In the genomic region with DNA sequence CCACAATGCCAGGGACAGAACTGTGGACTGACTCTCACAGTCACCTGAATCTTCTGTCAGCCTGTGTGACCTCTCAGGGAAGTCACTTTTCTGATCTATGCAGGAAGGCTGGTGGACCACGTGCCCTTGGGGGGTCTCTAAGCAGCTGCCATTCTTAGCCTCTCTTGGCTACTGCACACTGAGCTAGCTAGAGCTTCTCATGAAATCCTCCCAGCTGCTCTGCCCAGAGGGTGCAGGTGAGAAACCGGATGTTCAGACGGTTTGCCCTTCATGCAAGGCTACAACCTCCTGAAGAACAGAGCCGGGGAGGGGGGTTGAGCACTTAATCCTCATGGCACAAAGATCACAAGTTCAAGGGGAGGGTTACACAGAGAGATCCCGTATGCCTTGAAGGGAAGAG, we compare ENCODE assay signal across 11 mouse cellular contexts. TPM values are rescaled to one million over a fixed set of nuclear protein-coding genes. Genes with fewer than 3 reads are reported as not detected.
A peak's percentile ranks its signal among the peaks of the same experiment; 100 is the strongest.
DNase-seq lines count a peak whose midpoint lies in the region; ATAC-seq and TF ChIP-seq lines count a peak whose summit lies in the region.
"Had no signal": no experiment of that assay in that cellular context is flagged by ENCODE, and none has a peak within 500 bp of the region (broad histone marks: within the 10 kb centered on the region; RNA-seq: fewer than 3 reads in every experiment).

No protein-coding gene starts in this region.

- peak overlapping the region; percentile 48; the same call in 1 of the 2 replicates for H3K4me3 ChIP-seq in liver, postnatal 0 days (ENCODE audit: low read depth, low read length)
- peak overlapping the region; percentile 37 for H3K4me3 ChIP-seq in E14TG2a.4 (replicated peaks; ENCODE audit: low read length)
- H3K4me3 ChIP-seq: neural tube, embryonic 15.5 days had no signal

- 32% methylated on average over 5 of the region's 5 CpGs for WGBS in liver, postnatal 0 days (ENCODE audit: insufficient replicate concordance)

- intact Hi-C loops in left cerebral cortex, postnatal 14 days (cut with DNase I), result no loop called here

- no peak for DNase-seq in liver, postnatal 0 days
- no peak for DNase-seq in liver
- peak; percentile 69 for DNase-seq in induced T-regulatory cell, adult 2 months (ENCODE audit: low read depth)
- DNase-seq in thymus, postnatal 14 days, result peak; percentile 88
- no peak for DNase-seq in left cerebral cortex, postnatal 14 days (ENCODE audit: low spot score in 2 of 2)
- no peak for DNase-seq in frontal cortex, postnatal 10 days (ENCODE audit: low spot score in 2 of 2)
- DNase-seq: adrenal gland, adult 2 months had no signal

- no peaks in the 10 kb centered on the region for H3K9me3 ChIP-seq in liver, postnatal 0 days (ENCODE audit: low read length)
- H3K9me3 ChIP-seq in E14TG2a.4 (ENCODE audit: low read length), result no peaks in the 10 kb centered on the region
- H3K9me3 ChIP-seq: neural tube, embryonic 15.5 days had no signal

- ATAC-seq in liver, postnatal 0 days, result no peak
- ATAC-seq: midbrain, embryonic 16.5 days had no signal

- TF ChIP-seq EP300 in liver, postnatal 0 days (IDR thresholded peaks at IDR 0.05; ENCODE audit: low read depth), result no peak

- peak overlapping the region; percentile 71 for H3K4me2 ChIP-seq in liver, postnatal 0 days (ENCODE audit: low read depth, low read length)
- H3K4me2 ChIP-seq: liver, embryonic 11.5 days; neural tube, embryonic 15.5 days had no signal

- H3K27me3 ChIP-seq in liver, postnatal 0 days (ENCODE audit: insufficient read depth, low read length), result peaks cover 11% of the 10 kb centered on the region; the same call in 1 of the 2 replicates
- H3K27me3 ChIP-seq in E14TG2a.4 (ENCODE audit: insufficient read depth, low read length), result peaks cover 3% of the 10 kb centered on the region

- no peak overlapping the region; the same call in 1 of the 2 replicates for H3K9ac ChIP-seq in liver, postnatal 0 days (replicated peaks)
- H3K9ac ChIP-seq: neural tube, embryonic 15.5 days had no signal

- TF ChIP-seq CTCF in liver, postnatal 0 days (IDR thresholded peaks at IDR 0.05; ENCODE audit: low read depth), result no peak
- no peak for TF ChIP-seq CTCF in E14TG2a.4 (conservative IDR thresholded peaks at IDR 0.05; ENCODE audit: low read length)

- H3K4me1 ChIP-seq in liver, postnatal 0 days (ENCODE audit: insufficient read depth), result peaks cover 36% of the 10 kb centered on the region
- H3K4me1 ChIP-seq in E14TG2a.4 (replicated peaks; ENCODE audit: low read depth, low read length), result peaks cover 97% of the 10 kb centered on the region

- H3K27ac ChIP-seq in liver, postnatal 0 days (ENCODE audit: low read depth), result peak overlapping the region; percentile 64; the same call in 1 of the 2 replicates
- H3K27ac ChIP-seq: neural tube, embryonic 15.5 days had no signal

- H3K36me3 ChIP-seq in liver, postnatal 0 days (replicated peaks; ENCODE audit: insufficient read depth, low read length), result no peaks in the 10 kb centered on the region; the same call in 1 of the 2 replicates
- H3K36me3 ChIP-seq in E14TG2a.4 (ENCODE audit: insufficient read depth, low read length), result no peaks in the 10 kb centered on the region
- H3K36me3 ChIP-seq: neural tube, embryonic 15.5 days had no signal

RNA-seq across cellular contexts. Expression of a gene that starts 3.7 kb away (rescaled TPM):
- 3.8 and 4.0 TPM in 2 replicates for polyA plus RNA-seq in liver, postnatal 0 days (2015; fragmentation: Nextera tagmentation; extraction: Ambion mirVana)
- total RNA-seq in left cerebral cortex, postnatal 14 days (2021), result not detected

RNA-seq across cellular contexts. Expression of a gene that starts 33.5 kb away (rescaled TPM):
- polyA plus RNA-seq in liver, postnatal 0 days (2015; fragmentation: Nextera tagmentation; extraction: Ambion mirVana), result 0.76 and 0.87 TPM in 2 replicates
- 10 to 100 TPM; 78.4 to 81.6 TPM for total RNA-seq in left cerebral cortex, postnatal 14 days (2021)

RNA-seq across cellular contexts. Expression of a gene that starts 55.2 kb away (rescaled TPM):
- polyA plus RNA-seq in liver, postnatal 0 days (2015; fragmentation: Nextera tagmentation; extraction: Ambion mirVana), result 21.7 and 22.5 TPM in 2 replicates
- 10 to 100 TPM; 34.7 to 38.6 TPM for total RNA-seq in left cerebral cortex, postnatal 14 days (2021)

Comparison
In these comparisons a context has a peak if more than half of its experiments do, and no peak if none do; other contexts are left out.
1. DNase-seq: peak in induced T-regulatory cell, adult 2 months (single experiment) and thymus, postnatal 14 days (single experiment); none in liver, postnatal 0 days (single experiment), liver (single experiment), left cerebral cortex, postnatal 14 days (0 of 2) and frontal cortex, postnatal 10 days (0 of 2).